Mouse (Mus musculus): Measurements from ENCODE around the gene Smoc1. TPM values are rescaled to one million over a fixed set of nuclear protein-coding genes. Genes with fewer than 3 reads are reported as not detected.

The Smoc1 gene
- total RNA-seq, 4 experiments from 2014 or later: 5.1 to 6.7 (median 5.6) TPM

- no peak for DNase-seq (ENCODE audit: low spot score)
Observed at GRCm38 (mm10) chr12:81080345-81080744, 53.7 kb downstream of the Smoc1 start.

GRCm38 (mm10) chr12:81081031-81081430 is 54.4 kb downstream of the Smoc1 start:
- no peak for DNase-seq (ENCODE audit: low spot score)

DNA sequence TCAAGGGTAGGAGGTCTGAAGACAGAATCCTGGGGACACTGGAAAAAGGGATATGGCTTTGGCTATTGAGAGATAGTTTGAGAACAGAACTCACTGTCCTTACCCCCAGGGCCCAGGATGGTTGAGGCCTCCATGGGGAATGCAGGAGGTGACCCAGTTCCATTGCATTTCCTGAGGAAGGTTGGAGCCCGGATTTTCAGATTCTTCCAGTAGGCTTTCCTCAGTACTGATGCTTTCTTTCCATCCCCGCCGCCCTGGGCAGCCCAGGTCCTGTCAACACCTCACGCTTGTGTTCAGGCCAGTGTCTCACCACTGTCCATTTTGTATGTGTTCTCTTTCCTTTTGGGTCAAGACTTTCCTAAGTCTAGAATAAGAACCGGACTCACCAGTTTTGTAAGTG is 56.5 kb downstream of the Smoc1 start:
- DNase-seq (ENCODE audit: low spot score): no peak

DNA sequence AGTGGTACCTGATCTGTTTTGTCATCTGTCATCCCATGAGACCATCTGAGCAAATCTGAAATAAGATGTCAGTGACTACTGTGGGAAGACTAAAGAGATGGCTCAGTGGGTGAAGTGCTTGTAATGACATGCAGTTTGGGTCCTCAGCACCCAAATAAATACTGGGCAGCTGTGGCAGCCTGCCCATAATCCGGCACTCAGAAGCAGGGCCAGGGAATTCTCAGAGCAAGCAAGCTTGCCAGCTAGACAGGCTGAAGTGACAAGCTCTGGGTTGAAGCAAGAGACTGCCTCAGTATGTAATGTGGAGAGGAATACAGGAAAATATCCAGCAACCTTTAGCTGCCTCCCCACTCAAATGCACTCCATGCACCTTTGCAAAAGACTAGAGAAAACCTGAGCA is 58.6 kb downstream of the Smoc1 start:
- no peak for DNase-seq (ENCODE audit: low spot score)

GRCm38 (mm10) chr12:81088131-81088530 is 61.5 kb downstream of the Smoc1 start:
- DNase-seq (ENCODE audit: low spot score): no peak

DNA sequence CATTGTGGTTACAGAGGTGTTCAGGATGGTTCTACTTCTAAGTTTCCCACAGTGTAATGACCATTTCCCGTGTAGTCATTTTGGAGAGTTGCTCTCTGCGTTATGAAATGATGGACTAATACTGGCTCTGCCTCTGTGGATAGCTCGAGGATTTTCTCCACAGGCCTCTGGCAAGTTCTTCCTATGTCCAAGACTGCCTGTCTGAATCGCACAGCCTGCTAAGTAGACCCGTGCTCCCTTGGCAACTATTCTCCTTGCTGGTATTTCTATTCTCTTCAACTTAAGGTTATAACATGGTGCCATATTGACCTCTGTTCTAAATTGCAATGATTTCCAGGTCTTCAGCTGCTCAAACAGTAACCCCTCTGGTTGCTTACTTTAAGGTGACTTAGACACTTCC is 65.0 kb downstream of the Smoc1 start:
- no peak for DNase-seq (ENCODE audit: low spot score)

DNA sequence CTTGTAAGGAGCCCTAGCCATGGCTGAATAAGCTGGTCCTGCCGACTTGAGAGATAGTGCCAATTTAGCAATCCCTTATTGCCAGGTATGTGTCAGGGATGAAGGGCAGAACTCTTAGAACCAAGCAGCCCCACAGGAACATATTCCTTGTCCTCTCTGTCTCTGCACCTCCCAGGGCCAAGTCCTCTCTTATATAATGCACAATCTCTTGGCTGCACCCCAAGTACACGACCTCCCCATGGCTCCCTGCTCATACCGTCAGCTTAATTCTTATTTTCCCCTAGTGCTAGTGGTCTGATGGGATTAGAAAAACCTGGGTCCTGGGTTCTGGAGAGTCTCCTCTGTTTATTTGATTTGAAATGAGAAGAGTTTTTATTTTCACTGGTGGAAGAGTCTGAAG is 66.0 kb downstream of the Smoc1 start:
- no peak for DNase-seq (ENCODE audit: low spot score)

DNA sequence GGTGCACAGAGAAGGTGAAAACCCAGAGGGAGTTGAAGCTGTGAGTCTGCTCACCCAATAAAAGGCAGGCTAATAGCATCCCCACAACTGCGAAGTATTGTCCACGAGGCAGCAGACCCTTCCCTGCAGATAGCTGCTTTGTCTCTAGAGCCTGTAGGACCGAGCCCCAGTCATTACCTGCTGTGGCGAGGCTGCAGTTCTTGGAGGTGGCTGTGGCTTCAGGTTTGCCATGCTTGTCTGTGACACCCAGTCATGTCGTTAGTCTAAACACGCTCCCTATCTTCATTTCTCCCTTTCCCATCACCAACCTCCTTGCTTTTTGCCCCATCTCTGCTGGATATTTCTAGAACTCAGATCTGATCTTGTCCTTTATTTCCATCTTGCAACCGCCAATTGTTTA is 66.6 kb downstream of the Smoc1 start:
- no peak for DNase-seq (ENCODE audit: low spot score)

GRCm38 (mm10) chr12:81094766-81095405 is 68.3 kb downstream of the Smoc1 start:
- no peak for DNase-seq (ENCODE audit: low spot score)

- DNase-seq (ENCODE audit: low spot score): no peak
Observed at GRCm38 (mm10) chr12:81097267-81097666, 70.7 kb downstream of the Smoc1 start.

- DNase-seq (ENCODE audit: low spot score): no peak
Observed at GRCm38 (mm10) chr12:81097738-81098137, 71.1 kb downstream of the Smoc1 start.

GRCm38 (mm10) chr12:81099161-81099560 is 72.6 kb downstream of the Smoc1 start:
- DNase-seq (ENCODE audit: low spot score): no peak

DNA sequence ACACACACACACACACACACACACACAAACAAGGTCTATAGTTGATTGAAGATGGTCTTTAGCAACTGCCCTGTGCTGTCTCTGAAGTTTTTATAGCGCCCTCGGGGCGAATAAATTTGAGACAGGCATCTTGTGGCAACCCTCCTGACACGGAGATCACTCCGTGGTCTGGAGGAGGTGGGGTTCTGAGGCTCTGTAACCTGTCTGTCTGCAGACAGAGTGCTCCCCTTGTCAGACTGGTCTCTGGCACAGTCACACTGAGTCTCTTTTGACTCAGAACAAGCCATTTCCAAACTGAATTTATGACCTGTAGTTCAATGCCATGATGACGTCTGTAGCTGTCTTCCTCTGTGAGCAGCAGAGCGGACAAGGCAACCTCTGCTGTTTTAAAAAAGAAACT is 75.1 kb downstream of the Smoc1 start:
- DNase-seq (ENCODE audit: low spot score): no peak

DNA sequence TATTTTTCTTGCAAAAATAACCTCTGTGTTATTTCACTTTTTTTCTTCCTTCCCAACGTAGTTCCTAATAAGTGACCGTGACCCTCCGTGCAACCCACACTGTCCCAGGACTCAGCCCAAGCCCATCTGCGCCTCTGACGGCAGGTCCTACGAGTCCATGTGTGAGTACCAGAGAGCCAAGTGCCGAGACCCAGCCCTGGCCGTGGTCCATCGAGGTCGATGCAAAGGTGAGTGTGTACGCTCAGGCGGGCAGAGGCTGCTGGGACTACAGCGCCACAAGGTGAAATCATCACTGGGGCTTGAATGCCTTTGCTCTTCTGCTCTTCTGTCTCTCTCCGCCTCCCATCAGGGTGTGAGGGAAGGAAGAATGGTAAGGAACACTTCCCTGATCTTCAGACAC is 77.9 kb downstream of the Smoc1 start:
- no peak for DNase-seq (ENCODE audit: low spot score)

DNA sequence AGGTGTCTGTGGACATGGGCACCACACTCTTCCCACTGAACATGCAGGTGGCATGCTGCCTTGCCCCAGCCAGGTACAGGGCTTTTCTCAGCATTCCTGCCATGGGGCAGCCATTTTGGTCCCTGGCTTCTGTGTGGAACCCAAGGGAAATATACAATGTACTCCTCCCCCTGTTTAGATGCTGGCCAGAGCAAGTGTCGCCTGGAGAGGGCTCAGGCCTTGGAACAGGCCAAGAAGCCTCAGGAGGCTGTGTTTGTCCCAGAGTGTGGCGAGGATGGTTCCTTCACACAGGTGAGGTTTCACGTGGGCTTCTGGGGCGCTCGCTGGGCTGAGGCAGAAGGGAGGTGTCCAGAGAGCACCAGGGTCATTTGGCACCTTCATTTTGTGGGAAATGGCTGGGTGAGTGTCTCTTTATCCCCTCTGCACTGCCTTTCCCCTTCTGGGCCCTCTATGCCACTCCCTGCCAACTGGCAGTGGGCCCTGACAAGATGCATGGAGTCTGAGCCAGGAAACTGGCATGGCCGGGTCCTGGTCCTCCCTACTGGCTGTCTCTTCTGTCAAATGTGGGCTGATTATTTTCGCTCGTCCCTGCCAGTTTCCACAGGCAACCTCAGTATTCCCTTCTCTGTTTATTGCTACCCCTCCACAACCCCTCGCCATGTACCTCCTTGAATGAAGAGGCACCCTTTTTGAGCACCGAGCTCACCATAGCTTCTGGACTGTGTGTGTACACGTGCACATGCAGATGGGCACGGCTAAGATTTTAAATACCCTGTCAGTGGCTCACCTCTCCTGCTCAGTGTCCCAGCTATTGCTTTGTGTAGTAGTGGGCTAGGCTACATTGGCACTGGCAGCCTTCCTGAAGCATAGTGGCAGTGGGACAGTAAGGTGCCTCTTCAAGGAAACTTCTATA is 79.4 kb downstream of the Smoc1 start:
- DNase-seq (ENCODE audit: low spot score): peak; percentile 46

- DNase-seq (ENCODE audit: low spot score): no peak
Observed at GRCm38 (mm10) chr12:81107278-81108100, 80.9 kb downstream of the Smoc1 start.

- no peak for DNase-seq (ENCODE audit: low spot score)
Observed at GRCm38 (mm10) chr12:81108600-81109011, 82.0 kb downstream of the Smoc1 start.

- DNase-seq (ENCODE audit: low spot score): no peak
Observed at GRCm38 (mm10) chr12:81110006-81110405, 83.4 kb downstream of the Smoc1 start.

DNA sequence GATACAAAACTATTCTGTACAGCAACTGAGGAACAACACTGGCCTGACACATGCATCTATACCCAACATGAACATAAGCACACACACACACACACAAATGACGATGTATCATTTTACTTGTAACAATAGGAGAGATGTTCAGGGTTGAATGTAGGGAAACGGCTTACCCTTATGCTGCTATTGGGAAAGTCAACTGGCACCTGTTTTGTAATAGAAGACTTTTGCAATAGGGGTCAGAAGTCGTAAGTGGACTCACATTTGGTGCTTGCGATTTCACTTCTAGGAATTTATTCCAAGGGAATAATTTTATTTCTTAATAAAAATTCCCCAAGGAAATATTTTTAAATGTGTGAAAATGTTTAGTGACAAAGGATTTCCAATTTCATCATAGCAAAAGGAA is 85.7 kb downstream of the Smoc1 start:
- no peak for DNase-seq (ENCODE audit: low spot score)

DNA sequence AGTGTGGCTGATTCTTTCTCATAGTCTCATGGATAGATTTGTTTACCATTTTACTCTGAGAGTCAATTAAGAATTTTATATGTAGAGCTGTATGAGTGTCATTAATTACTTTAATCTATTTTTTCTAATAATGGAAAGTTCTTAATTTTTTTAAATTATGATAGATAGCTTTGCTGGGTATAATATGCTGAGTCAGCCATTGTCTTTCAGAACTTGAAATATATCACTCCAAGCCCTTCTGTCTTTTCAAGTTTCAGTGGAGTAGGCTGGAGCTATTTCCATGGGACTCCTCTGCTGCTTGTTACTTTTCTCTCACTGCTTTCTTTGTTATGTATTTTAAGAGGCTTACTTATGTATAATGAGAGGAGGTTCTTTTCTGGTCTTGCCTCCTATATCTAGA is 93.7 kb downstream of the Smoc1 start:
- DNase-seq (ENCODE audit: low spot score): no peak

DNA sequence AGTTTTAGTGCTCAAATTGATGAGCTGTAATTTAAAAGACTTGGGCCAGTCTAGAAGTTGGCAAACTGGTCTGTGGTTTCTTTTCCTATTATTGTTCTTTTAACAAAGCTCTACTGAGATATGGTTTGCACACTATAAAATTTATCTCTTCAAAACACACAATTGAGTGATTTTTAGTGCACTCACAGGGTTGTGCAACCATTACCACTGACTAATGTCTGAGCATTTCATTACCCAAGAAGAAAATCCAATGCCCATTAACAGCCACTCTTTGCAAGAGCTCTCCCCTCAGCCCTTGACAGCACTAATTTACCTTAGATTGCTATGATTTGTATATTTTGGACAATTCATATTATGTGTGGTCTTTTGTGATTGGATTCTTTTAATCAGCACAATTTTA is 97.2 kb downstream of the Smoc1 start:
- DNase-seq (ENCODE audit: low spot score): no peak

GRCm38 (mm10) chr12:81126842-81127241 is 100.2 kb downstream of the Smoc1 start:
- no peak for DNase-seq (ENCODE audit: low spot score)

Data from heart, adult 8-10 months (tissue).